Mouse (Mus musculus) thymus, adult 2 months (tissue): ENCODE data around the gene Gm28845.

ENCODE experiments used
- CTCF ChIP-seq: fragments of 200-500 bp; IDR thresholded peaks from 2 replicates; pipeline ENCODE4 v1.5.1; 2012; ENCODE audit warnings: mild to moderate bottlenecking, control low read depth, low read length, moderate library complexity, borderline replicate concordance; ENCODE audit not compliant: control insufficient read depth, poor library complexity, insufficient read depth; ENCODE audit errors: extremely low read depth
- POLR2A ChIP-seq: fragments of 200-500 bp; IDR thresholded peaks from 2 replicates; pipeline ENCODE4 v1.6.1; 2012; ENCODE audit warnings: mild to moderate bottlenecking, low read length, control low read depth, moderate library complexity; ENCODE audit not compliant: control insufficient read depth, poor library complexity, insufficient read depth; ENCODE audit errors: extremely low read depth

DNA sequence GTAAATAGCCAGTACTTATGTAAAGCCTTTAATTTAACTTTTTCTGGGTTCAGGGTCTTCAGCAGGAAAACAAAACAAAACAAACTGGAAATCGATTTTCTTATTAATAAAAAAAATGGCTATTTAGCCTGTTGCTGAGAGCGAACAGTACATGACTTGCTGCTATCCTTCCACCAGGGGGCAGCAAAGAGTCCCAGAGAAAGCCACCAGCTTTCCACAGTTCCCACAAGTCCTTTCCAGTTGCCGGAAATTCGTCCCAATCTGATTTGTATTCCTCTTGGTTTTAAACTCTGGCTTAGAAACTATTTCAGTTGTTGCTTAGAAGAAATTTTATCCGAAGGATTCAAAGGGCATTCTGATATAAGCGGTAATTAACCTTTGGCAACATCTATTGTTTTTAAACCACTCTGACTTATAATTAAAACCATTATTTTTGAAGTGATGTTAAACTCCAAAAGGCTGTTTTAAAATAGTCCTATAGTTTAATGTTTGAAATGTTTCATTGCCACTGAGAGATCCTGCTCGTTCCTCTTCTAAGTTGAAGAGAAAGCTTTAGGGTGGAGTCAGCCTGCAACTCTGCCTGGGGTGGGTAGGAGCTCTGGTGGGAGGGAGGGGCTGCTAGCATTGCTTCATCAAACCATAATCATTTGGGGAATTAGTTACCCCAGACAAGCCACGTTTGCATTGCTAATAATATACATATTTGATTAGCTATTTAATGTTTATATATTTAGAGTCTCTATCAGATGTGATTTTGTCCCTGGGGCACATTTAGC lies 7.1 kb downstream of the Gm28845 start:
- TF ChIP-seq CTCF, result no peak
- no peak for TF ChIP-seq POLR2A
